Mouse (Mus musculus) MEL (cell line): ENCODE data around the gene Nat8f6. TPM values are rescaled to one million over a fixed set of nuclear protein-coding genes. Genes with fewer than 3 reads are reported as not detected.
"Not testable (repeated sequence)": the region's sequence is repeated elsewhere in the genome, so short reads cannot be mapped to it uniquely, and the experiment has no call there.

ENCODE experiments used
- DNase-seq: peaks from one replicate; pipeline ENCODE4 v3.0.0; 2011; ENCODE audit warnings: low read depth, low spot score
- H3K27ac ChIP-seq: 2 replicates; pipeline ENCODE4 v1.5.1; 2012; ENCODE audit warnings: low read depth, mild to moderate bottlenecking, control low read depth, low read length, moderate library complexity; ENCODE audit not compliant: control insufficient read depth
- H3K27me3 ChIP-seq, 2 experiments: fragments of 150-350 bp in 1 of 2; sonication (generic) in 1 of 2; 2 replicates each; pipeline ENCODE4 v1.6.1; 2012; ENCODE audit warnings: low read length in 2 of 2, mild to moderate bottlenecking in 2 of 2, improper control_type of control experiment in 1 of 2, moderate library complexity in 1 of 2; ENCODE audit not compliant: insufficient read depth in 2 of 2, control insufficient read depth in 1 of 2
- H3K36me3 ChIP-seq, 2 experiments: 2 replicates each; pipeline ENCODE4 v1.6.1; 2012 to 2014; ENCODE audit warnings: low read length in 2 of 2, improper control_type of control experiment in 1 of 2, inconsistent platforms in 1 of 2, mild to moderate bottlenecking in 1 of 2; ENCODE audit not compliant: insufficient read depth in 2 of 2, control insufficient read depth in 1 of 2
- H3K4me1 ChIP-seq, 2 experiments: fragments of 150-350 bp in 1 of 2; sonication (generic) in 1 of 2; 2 replicates each; pipeline ENCODE4 v1.6.1; 2012; ENCODE audit warnings: low read length in 2 of 2, improper control_type of control experiment in 1 of 2, mild to moderate bottlenecking in 1 of 2; ENCODE audit not compliant: insufficient read depth in 2 of 2, control insufficient read depth in 1 of 2
- H3K4me3 ChIP-seq, 2 experiments: fragments of 150-350 bp in 1 of 2; sonication (generic) in 1 of 2; 2 replicates each; pipeline ENCODE4 v1.5.1; 2012; ENCODE audit warnings: low read depth in 2 of 2, low read length in 2 of 2, mild to moderate bottlenecking in 2 of 2, moderate library complexity in 2 of 2, control low read depth in 1 of 2, improper control_type of control experiment in 1 of 2; ENCODE audit not compliant: control insufficient read depth in 1 of 2, insufficient read depth in 1 of 2
- H3K79me2 ChIP-seq: 2 replicates; pipeline ENCODE4 v1.6.1; 2012; ENCODE audit warnings: mild to moderate bottlenecking, low read length, moderate library complexity; ENCODE audit not compliant: control insufficient read depth, poor library complexity, insufficient read depth
- H3K9ac ChIP-seq: 2 replicates; pipeline ENCODE4 v1.6.1; 2012; ENCODE audit warnings: low read depth, mild to moderate bottlenecking, control low read depth, low read length, moderate library complexity; ENCODE audit not compliant: control insufficient read depth, poor library complexity, severe bottlenecking
- H3K9me3 ChIP-seq: fragments of 150-350 bp; sonication (generic); replicated peaks from 2 replicates; pipeline ENCODE4 v1.6.1; 2012; ENCODE audit warnings: mild to moderate bottlenecking, low read length, improper control_type of control experiment, moderate library complexity; ENCODE audit not compliant: insufficient read depth
- CTCF ChIP-seq, 3 experiments: IDR thresholded peaks in 2 of 3; conservative IDR thresholded peaks in 1 of 3; 2 replicates each; pipeline ENCODE4 v1.5.1; 2011 to 2012; ENCODE audit warnings: low read length in 3 of 3, low read depth in 2 of 3, mild to moderate bottlenecking in 2 of 3, improper control_type of control experiment in 1 of 3, inconsistent platforms in 1 of 3, mixed read lengths in 1 of 3, moderate library complexity in 1 of 3; ENCODE audit not compliant: control insufficient read depth in 1 of 3, insufficient read depth in 1 of 3, poor library complexity in 1 of 3, severe bottlenecking in 1 of 3
- ELF1 ChIP-seq: IDR thresholded peaks from 2 replicates; pipeline ENCODE4 v1.6.1; 2014; ENCODE audit warnings: low read depth, mild to moderate bottlenecking, inconsistent platforms, low read length, improper control_type of control experiment, moderate library complexity
- ETS1 ChIP-seq: IDR thresholded peaks from 2 replicates; pipeline ENCODE4 v1.6.1; 2012; ENCODE audit warnings: low read depth, mild to moderate bottlenecking, inconsistent platforms, low read length, improper control_type of control experiment, moderate library complexity
- GABPA ChIP-seq: IDR thresholded peaks from 2 replicates; pipeline ENCODE4 v1.6.1; 2012; ENCODE audit warnings: low read depth, mild to moderate bottlenecking, inconsistent platforms, low read length, improper control_type of control experiment, moderate library complexity
- HCFC1 ChIP-seq: IDR thresholded peaks from 2 replicates; pipeline ENCODE4 v1.6.1; 2012; ENCODE audit warnings: low read depth, mild to moderate bottlenecking, inconsistent platforms, low read length, improper control_type of control experiment, moderate library complexity
- JUND ChIP-seq: IDR thresholded peaks from 2 replicates; pipeline ENCODE4 v1.6.1; 2011; ENCODE audit warnings: low read depth, mild to moderate bottlenecking, improper control_type of control experiment, low read length
- MAFK ChIP-seq: IDR thresholded peaks from 2 replicates; pipeline ENCODE4 v1.6.1; 2011; ENCODE audit warnings: low read depth, mild to moderate bottlenecking, low read length, improper control_type of control experiment, borderline replicate concordance
- MAX ChIP-seq: IDR thresholded peaks from 2 replicates; pipeline ENCODE4 v1.6.1; 2011; ENCODE audit warnings: low read length, improper control_type of control experiment
- MYB ChIP-seq: IDR thresholded peaks from 2 replicates; pipeline ENCODE4 v1.6.1; 2011; ENCODE audit warnings: mild to moderate bottlenecking, low read depth, low read length, improper control_type of control experiment
- POLR2A ChIP-seq, 2 experiments: IDR thresholded peaks; 2 replicates each; pipeline ENCODE4 v1.6.1; 2011 to 2012; ENCODE audit warnings: low read length in 2 of 2, mild to moderate bottlenecking in 2 of 2, control low read depth in 1 of 2, improper control_type of control experiment in 1 of 2, low read depth in 1 of 2, moderate library complexity in 1 of 2; ENCODE audit not compliant: control insufficient read depth in 1 of 2, insufficient read depth in 1 of 2, poor library complexity in 1 of 2
- POLR2AphosphoS2 ChIP-seq: IDR thresholded peaks from 2 replicates; pipeline ENCODE4 v1.6.1; 2011; ENCODE audit warnings: low read length, improper control_type of control experiment
- POLR2AphosphoS5 ChIP-seq: IDR thresholded peaks from 2 replicates; pipeline ENCODE4 v1.6.1; 2012; ENCODE audit warnings: low read depth, borderline replicate concordance, mild to moderate bottlenecking, inconsistent platforms, low read length, moderate library complexity, mixed read lengths
- RCOR1 ChIP-seq: IDR thresholded peaks from 2 replicates; pipeline ENCODE4 v1.6.1; 2012; ENCODE audit warnings: low read depth, mild to moderate bottlenecking, inconsistent platforms, low read length, improper control_type of control experiment
- SMC3 ChIP-seq: IDR thresholded peaks from 2 replicates; pipeline ENCODE4 v1.6.1; 2011; ENCODE audit warnings: low read depth, low read length, improper control_type of control experiment
- TBP ChIP-seq: IDR thresholded peaks from 2 replicates; pipeline ENCODE4 v1.8.0; 2011; ENCODE audit warnings: low read depth, low read length, improper control_type of control experiment
- UBTF ChIP-seq: IDR thresholded peaks from 2 replicates; pipeline ENCODE4 v1.6.1; 2012; ENCODE audit warnings: low read depth, mild to moderate bottlenecking, inconsistent platforms, low read length, improper control_type of control experiment, moderate library complexity, borderline replicate concordance; ENCODE audit not compliant: insufficient read depth
- USF1 ChIP-seq: IDR thresholded peaks from 2 replicates; pipeline ENCODE4 v1.6.1; 2014; ENCODE audit warnings: low read depth, mild to moderate bottlenecking, inconsistent platforms, low read length, improper control_type of control experiment, moderate library complexity
- USF2 ChIP-seq, 2 experiments: IDR thresholded peaks; 2 replicates each; pipeline ENCODE4 v1.6.1; 2011 to 2012; ENCODE audit warnings: improper control_type of control experiment in 2 of 2, low read length in 2 of 2, borderline replicate concordance in 1 of 2, inconsistent platforms in 1 of 2, low read depth in 1 of 2, mild to moderate bottlenecking in 1 of 2; ENCODE audit not compliant: insufficient read depth in 1 of 2
- ZKSCAN1 ChIP-seq: IDR thresholded peaks from 2 replicates; pipeline ENCODE4 v1.6.1; 2012; ENCODE audit warnings: low read depth, mild to moderate bottlenecking, inconsistent platforms, low read length, improper control_type of control experiment, moderate library complexity
- ZNF384 ChIP-seq: IDR thresholded peaks from 2 replicates; pipeline ENCODE4 v1.6.1; 2012; ENCODE audit warnings: low read depth, mild to moderate bottlenecking, inconsistent platforms, low read length, improper control_type of control experiment
- polyA plus RNA-seq, 2 experiments: library from polyadenylated mRNA; stranded (reverse) in 1 of 2; unstranded in 1 of 2; fragments of >175 nt in 1 of 2; fragments of >200 nt in 1 of 2; gene quantifications; 2 replicates each; pipeline versions ENCODE4 v1.2.1 to v1.2.4; 2012; ENCODE audit warnings: low replicate concordance in 2 of 2, low read depth in 1 of 2; ENCODE audit not compliant: insufficient read length in 2 of 2, insufficient read depth in 1 of 2, missing spikeins in 1 of 2
- total RNA-seq: library from RNA; depleted of rRNA; stranded (reverse); fragments of 300-350 nt; gene quantifications from 2 replicates; pipeline ENCODE4 v1.2.3, GENCODE M21; 2012

Nat8f6 gene
- total and polyA plus RNA-seq, 3 experiments, result not detected

DNA sequence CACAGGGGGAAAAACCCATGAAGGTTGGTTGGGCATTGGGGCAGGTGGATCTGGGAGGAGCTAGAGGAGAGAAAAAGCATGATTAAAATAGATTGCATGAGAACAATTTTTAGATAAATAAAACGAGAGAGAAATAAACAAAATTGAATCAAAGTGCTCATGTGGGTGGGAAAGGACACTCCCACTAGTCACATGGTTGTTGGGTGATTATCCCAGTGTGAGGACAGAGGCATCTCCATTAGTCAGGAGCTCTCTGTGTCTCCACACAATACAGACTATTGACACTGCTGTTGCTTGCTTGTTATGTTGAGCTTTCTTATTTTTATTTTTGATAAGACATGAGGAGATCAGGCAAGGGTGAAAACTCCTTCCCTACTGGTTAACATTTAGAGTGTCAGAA lies 26.2 kb upstream of the Nat8f6 start:
- H3K36me3 ChIP-seq, result no peaks in the 10 kb centered on the region
- H3K27me3 ChIP-seq, result peaks cover 9 to 10% of the 10 kb centered on the region in 2 experiments; a peak in 3 of 4 replicates
- no peak overlapping the region for H3K27ac ChIP-seq
- H3K9me3 ChIP-seq, result no peaks in the 10 kb centered on the region
- H3K9ac ChIP-seq, result no peak overlapping the region
- no peak overlapping the region for H3K4me3 ChIP-seq
- H3K4me1 ChIP-seq, result no peaks in the 10 kb centered on the region
- no peak for DNase-seq
- TF ChIP-seq ZKSCAN1 (no peak), RCOR1 (no peak), ELF1 (no peak), MYB (no peak), POLR2AphosphoS5 (no peak), MAFK (no peak), GABPA (no peak), POLR2AphosphoS2 (no peak)
- H3K79me2 ChIP-seq, result no peaks in the 10 kb centered on the region

DNA sequence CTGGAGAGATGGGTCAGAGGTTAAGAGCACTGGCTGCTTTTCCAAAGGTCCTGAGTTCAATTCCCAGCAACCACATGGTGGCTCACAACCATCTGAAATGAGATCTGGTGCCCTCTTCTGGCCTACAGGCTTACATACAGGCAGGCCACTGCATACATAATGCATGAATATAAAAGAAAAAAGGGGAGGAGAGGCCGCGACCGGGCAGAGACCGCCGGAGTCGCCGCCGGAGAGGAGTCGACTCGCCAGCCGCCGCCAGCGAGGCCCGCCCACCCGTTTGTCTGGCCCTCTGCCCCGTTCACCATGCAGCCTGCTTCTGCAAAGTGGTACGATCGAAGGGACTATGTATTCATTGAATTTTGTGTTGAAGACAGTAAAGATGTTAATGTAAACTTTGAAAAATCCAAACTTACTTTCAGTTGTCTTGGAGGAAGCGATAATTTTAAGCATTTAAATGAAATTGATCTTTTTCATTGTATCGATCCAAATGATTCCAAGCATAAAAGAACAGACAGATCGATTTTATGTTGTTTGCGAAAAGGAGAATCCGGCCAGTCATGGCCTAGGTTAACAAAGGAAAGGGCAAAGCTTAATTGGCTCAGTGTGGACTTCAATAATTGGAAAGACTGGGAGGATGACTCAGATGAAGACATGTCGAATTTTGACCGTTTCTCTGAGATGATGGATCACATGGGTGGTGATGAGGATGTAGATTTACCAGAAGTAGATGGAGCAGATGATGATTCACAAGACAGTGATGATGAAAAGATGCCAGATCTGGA lies 23.1 kb upstream of the Nat8f6 start:
- not testable (repeated sequence) for H3K9ac ChIP-seq, H3K27me3 ChIP-seq

DNA sequence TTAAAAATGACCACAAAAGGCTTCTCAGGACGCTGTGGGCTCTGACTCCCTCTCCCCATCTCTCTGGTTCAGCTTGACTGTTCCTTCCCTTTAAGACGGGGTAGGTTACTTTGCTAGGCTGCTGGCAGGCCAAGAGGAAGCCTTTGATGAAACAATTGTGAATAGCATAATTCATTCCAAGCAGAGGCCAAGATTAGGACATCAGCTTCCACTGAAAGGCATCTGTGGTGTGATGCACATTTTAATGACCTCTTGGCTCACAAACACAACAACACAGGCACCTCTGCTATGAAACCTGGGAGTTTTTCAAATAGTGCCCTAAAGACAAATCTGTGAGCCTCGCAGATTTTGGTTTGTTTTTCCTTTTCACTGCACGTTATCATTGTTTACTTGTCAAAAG lies 19.2 kb upstream of the Nat8f6 start:
- no peak for DNase-seq
- H3K9ac ChIP-seq, result no peak overlapping the region

More for the DNA sequence above, 23.1 kb upstream of the Nat8f6 start:
- peak; percentile 14 for DNase-seq
- not testable (repeated sequence) for H3K4me1 ChIP-seq, H3K27ac ChIP-seq, H3K36me3 ChIP-seq, H3K79me2 ChIP-seq, H3K4me3 ChIP-seq, H3K9me3 ChIP-seq
- TF ChIP-seq SMC3 (0 out of 2 replicates have a peak, but pooled peaks have one; percentile 14), CTCF (IDR thresholded peaks at IDR 0.05 in 2 of 3, conservative IDR thresholded peaks at IDR 0.05 in 1 of 3; ENCODE audit: control insufficient read depth in 1 of 3, insufficient read depth in 1 of 3, low read depth in 2 of 3, low read length in 3 of 3, poor library complexity in 1 of 3, severe bottlenecking in 1 of 3) (peak in 1 of 3 experiments; percentile 18; a peak in 2 of 6 replicates)

More for the DNA sequence above, 19.2 kb upstream of the Nat8f6 start:
- Histone ChIP-seq H3K27me3 (peaks cover 0 to 5% of the 10 kb centered on the region in 2 experiments), H3K4me1 (no peaks in the 10 kb centered on the region), H3K36me3 (no peaks in the 10 kb centered on the region), H3K9me3 (no peaks in the 10 kb centered on the region), H3K27ac (no peak overlapping the region), H3K79me2 (no peaks in the 10 kb centered on the region), H3K4me3 (no peak overlapping the region)
- TF ChIP-seq GABPA (no peak), HCFC1 (no peak), ZNF384 (no peak), UBTF (no peak), MAX (no peak), POLR2A (IDR thresholded peaks at IDR 0.05; ENCODE audit: control insufficient read depth in 1 of 2, insufficient read depth in 1 of 2, low read depth in 1 of 2, low read length in 2 of 2, poor library complexity in 1 of 2) (no peak), JUND (no peak), USF2 (IDR thresholded peaks at IDR 0.05; ENCODE audit: borderline replicate concordance in 1 of 2, insufficient read depth in 1 of 2, low read depth in 1 of 2, low read length in 2 of 2) (no peak), USF1 (no peak), TBP (no peak), POLR2AphosphoS5 (no peak), ELF1 (no peak), ETS1 (no peak)
